Mouse (Mus musculus): Measurements from ENCODE around the gene Dagla.

DNA sequence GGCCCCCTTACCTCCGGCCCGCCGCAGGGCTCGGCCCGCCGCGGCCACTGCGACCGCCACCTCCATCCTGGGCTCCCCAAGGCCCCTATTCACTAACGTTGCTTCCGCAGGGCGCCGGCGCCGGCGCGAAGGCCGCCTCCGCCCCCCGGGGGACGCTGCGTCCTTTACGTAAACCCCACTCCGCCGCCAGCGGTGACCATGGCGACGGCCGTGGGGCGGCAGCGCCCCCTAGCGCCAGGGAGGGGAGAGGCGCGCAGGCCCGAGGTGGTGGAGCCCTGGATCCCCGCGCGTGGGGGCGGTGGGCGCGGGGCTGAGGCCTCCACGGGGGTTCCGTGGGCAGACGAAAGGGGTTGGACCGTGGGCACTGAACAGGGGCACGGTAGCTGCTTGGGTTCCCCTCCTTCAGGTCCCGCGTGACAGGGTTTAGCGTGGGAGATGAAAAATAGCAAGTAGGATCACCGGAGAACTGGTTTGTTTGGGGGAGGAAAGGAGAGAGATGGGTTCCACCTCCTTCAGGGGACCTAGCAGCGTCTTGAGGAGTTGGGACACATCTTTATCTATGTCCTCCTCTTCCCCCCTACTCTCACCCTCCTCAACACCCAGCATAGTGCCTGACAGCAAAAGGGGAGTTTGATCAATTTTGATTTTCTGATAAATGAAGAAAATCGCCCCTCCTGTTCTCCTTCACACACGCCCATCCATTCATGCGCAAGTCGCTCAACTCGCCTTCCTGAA lies at the start of gene Dagla:
- peak; percentile 57; the same call in 1 of the 2 replicates for TF ChIP-seq POLR2A (IDR thresholded peaks at IDR 0.05; ENCODE audit: borderline replicate concordance, extremely low read depth, insufficient read depth, insufficient read length, poor library complexity, severe bottlenecking)
- peak; percentile 94 for TF ChIP-seq CTCF (IDR thresholded peaks at IDR 0.05; ENCODE audit: borderline replicate concordance, extremely low read depth, insufficient read depth, insufficient read length)
